Mouse (Mus musculus): ENCODE measurements around the gene Csrnp2. TPM values are rescaled to one million over a fixed set of nuclear protein-coding genes. Genes with fewer than 3 reads are reported as not detected.

Gene Csrnp2
- polyA plus RNA-seq, 1 experiment, result 18.3 TPM

DNA sequence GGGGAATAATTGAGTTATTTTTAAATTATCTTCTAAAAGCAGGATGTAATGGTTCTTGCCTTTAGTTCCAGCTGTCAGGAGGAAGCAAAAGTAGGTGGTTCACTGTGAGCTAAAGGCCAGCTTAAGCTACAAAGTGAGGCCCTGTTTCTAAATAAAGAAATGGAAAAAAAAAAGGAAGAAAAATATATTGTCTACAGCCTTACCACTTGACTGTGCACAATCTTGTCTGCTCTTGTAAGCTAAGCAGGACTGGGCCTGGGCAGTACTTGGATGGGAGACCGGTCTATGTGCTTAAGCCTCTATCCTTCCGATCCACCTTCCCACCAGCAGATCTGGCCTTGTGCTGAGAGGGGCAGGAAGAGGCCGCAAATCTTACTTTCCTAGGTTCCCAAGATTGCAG, 45.8 kb downstream of the Csrnp2 start:
- DNase-seq, result no peak
- 95% methylated on average over 3 of the region's 3 CpGs for WGBS
- H3K4me3 ChIP-seq (replicated peaks; ENCODE audit: insufficient read depth, low read depth, low read length), result no peak overlapping the region
- H3K27me3 ChIP-seq (ENCODE audit: control insufficient read depth, insufficient read depth, low read length), result no peaks in the 10 kb centered on the region
- TF ChIP-seq POLR2A (IDR thresholded peaks at IDR 0.05; ENCODE audit: borderline replicate concordance, insufficient read depth, low read length) (no peak), CTCF (IDR thresholded peaks at IDR 0.05; ENCODE audit: borderline replicate concordance, insufficient read depth, low read depth, low read length) (no peak)
- H3K27ac ChIP-seq (ENCODE audit: insufficient read depth, low read length), result no peak overlapping the region
- peaks cover 3% of the 10 kb centered on the region; the same call in 1 of the 2 replicates for H3K4me1 ChIP-seq (ENCODE audit: control insufficient read depth, insufficient read depth, low read length)

DNA sequence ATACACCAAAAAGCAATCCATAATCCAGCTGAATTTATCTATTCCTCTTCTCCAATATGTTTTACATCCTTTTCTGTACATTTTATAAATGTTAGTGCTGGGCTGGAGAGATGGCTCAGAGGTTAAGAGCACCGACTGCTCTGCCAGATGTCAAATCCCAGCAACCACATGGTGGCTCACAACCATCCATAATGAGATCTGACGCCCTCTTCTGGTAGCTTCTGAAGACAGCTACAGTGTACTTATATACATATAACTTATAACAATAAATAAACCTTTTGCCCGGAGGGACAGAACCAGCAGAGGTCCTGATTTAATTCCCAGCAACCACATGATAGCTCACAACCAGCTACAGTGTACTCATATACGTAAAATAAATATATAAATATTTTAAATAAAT, 46.7 kb downstream of the Csrnp2 start:
- WGBS, result 78% methylated on average over 4 of the region's 4 CpGs
- Histone ChIP-seq H3K4me3 (replicated peaks; ENCODE audit: insufficient read depth, low read depth, low read length) (no peak overlapping the region), H3K27ac (ENCODE audit: insufficient read depth, low read length) (no peak overlapping the region), H3K4me1 (ENCODE audit: control insufficient read depth, insufficient read depth, low read length) (peaks cover 3% of the 10 kb centered on the region; the same call in 1 of the 2 replicates), H3K27me3 (ENCODE audit: control insufficient read depth, insufficient read depth, low read length) (no peaks in the 10 kb centered on the region)
- no peak for TF ChIP-seq CTCF (IDR thresholded peaks at IDR 0.05; ENCODE audit: borderline replicate concordance, insufficient read depth, low read depth, low read length)
- no peak for TF ChIP-seq POLR2A (IDR thresholded peaks at IDR 0.05; ENCODE audit: borderline replicate concordance, insufficient read depth, low read length)
- DNase-seq, result no peak

DNA sequence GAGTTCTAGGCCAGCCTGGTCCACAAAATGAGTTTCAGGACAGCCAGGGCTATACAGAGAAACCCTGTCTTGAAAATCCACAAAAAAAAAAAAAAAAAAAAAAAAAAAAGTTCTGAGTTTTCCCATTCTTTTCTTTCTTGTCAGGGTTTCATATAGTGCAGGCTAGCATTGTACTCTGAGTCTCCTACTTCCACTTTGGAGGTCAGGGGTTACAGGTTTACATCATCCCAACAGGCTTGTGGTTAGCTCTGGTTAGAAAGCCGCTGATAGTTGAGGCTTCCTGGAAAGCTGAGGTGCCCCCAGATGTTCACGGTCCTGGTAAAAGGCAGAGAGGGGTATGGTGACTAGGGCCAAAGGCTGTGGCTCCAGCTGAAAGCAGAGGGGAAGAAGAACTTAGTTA, 48.4 kb downstream of the Csrnp2 start:
- WGBS, result 85% methylated on average over 2 of the region's 2 CpGs
- Histone ChIP-seq H3K27me3 (ENCODE audit: control insufficient read depth, insufficient read depth, low read length) (no peaks in the 10 kb centered on the region), H3K4me3 (replicated peaks; ENCODE audit: insufficient read depth, low read depth, low read length) (no peak overlapping the region), H3K27ac (ENCODE audit: insufficient read depth, low read length) (no peak overlapping the region), H3K4me1 (ENCODE audit: control insufficient read depth, insufficient read depth, low read length) (peaks cover 3% of the 10 kb centered on the region; the same call in 1 of the 2 replicates)
- TF ChIP-seq CTCF (IDR thresholded peaks at IDR 0.05; ENCODE audit: borderline replicate concordance, insufficient read depth, low read depth, low read length) (no peak), POLR2A (IDR thresholded peaks at IDR 0.05; ENCODE audit: borderline replicate concordance, insufficient read depth, low read length) (no peak)
- DNase-seq, result no peak

DNA sequence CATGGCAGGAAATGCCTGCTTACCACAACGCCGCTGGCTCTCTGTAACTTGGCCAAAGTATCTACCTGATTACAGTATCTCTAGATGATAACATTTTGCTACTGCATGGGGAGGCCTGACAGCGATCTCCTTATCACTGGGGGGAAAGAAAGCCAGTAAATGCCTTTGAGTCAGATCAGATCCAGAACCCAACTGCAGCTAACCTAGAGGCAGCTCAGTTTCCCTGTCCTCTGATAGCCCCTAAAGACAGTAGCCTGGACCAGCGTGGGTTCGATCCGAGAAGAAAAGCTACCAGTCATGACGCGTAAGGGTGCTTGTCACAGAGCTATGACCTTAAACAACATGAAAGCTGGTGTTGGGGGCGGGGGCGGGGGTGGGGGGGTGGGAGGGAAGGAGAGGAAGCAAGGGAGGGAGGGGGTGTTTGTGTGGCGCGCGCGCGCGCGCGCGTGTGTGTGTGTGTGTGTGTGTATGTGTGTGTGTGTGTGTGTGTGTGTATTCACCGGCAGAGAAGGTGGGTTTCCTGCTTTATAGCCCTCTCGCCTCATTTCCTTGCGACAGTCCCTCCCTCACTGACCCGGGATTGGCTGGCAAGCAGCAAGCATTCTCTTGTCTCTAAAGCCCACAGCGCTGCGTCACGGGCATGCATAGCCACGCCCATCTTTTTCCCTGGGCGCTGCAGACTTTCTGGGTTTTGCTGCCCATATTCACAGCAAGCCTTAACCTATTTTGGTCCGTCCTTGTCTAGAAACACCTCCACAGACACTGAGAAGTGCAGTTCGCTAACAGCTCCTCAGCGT, 52.0 kb downstream of the Csrnp2 start:
- Histone ChIP-seq H3K27ac (ENCODE audit: insufficient read depth, low read length) (peak overlapping the region; percentile 88), H3K27me3 (ENCODE audit: control insufficient read depth, insufficient read depth, low read length) (no peaks in the 10 kb centered on the region), H3K4me1 (ENCODE audit: control insufficient read depth, insufficient read depth, low read length) (no peaks in the 10 kb centered on the region), H3K4me3 (replicated peaks; ENCODE audit: insufficient read depth, low read depth, low read length) (peak overlapping the region; percentile 94)
- DNase-seq, result peak; percentile 80 to 89
- TF ChIP-seq POLR2A (IDR thresholded peaks at IDR 0.05; ENCODE audit: borderline replicate concordance, insufficient read depth, low read length), result peak; percentile 64; the same call in 1 of the 2 replicates
- TF ChIP-seq CTCF (IDR thresholded peaks at IDR 0.05; ENCODE audit: borderline replicate concordance, insufficient read depth, low read depth, low read length), result no peak
- 2% methylated on average over 25 of the region's 31 CpGs for WGBS

DNA sequence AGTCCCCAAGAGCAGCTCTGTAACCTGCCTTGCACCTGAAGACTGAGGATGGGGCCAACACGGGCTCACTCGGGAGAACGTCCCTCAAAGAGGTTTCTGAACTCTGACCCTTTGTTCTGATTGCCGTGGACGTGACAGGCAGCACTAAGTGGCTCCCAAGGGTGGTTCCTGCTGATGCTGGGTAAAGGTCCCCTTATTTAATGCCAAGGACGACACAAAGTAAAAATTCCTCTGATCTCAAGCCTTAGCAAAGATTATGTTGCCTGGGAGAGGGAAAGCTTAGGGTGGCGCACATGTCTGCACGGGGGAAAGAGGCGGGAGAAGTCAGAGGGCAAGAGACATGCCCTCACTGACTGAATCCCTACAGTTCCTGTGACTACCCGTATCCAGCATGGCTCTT, 58.8 kb downstream of the Csrnp2 start:
- H3K4me1 ChIP-seq (ENCODE audit: control insufficient read depth, insufficient read depth, low read length), result no peaks in the 10 kb centered on the region
- no peak for TF ChIP-seq CTCF (IDR thresholded peaks at IDR 0.05; ENCODE audit: borderline replicate concordance, insufficient read depth, low read depth, low read length)
- no peak for TF ChIP-seq POLR2A (IDR thresholded peaks at IDR 0.05; ENCODE audit: borderline replicate concordance, insufficient read depth, low read length)
- no peaks in the 10 kb centered on the region for H3K27me3 ChIP-seq (ENCODE audit: control insufficient read depth, insufficient read depth, low read length)
- H3K27ac ChIP-seq (ENCODE audit: insufficient read depth, low read length), result no peak overlapping the region
- H3K4me3 ChIP-seq (replicated peaks; ENCODE audit: insufficient read depth, low read depth, low read length), result no peak overlapping the region
- no peak for DNase-seq
- 60% methylated on average over 10 of the region's 10 CpGs for WGBS

DNA sequence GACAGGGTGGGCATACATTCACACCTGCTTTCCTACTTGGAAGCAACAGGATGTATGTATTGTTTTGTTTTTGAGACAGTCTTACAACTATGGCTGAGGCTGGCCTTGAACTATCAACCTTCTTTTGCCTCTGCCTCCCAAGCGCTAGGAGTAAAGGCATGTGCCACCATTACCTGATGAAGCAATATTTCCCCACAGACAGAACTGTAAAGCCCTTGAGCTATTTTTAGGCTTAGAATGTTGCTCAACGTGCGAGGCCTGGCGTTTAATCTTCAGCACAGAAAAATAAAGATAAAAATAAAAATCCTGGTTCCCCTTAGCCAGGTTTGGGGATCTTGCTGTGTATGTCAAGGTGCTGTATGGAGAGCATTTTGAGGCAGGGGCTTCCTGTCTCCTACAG, 59.2 kb downstream of the Csrnp2 start:
- Histone ChIP-seq H3K4me1 (ENCODE audit: control insufficient read depth, insufficient read depth, low read length) (no peaks in the 10 kb centered on the region), H3K27ac (ENCODE audit: insufficient read depth, low read length) (no peak overlapping the region), H3K27me3 (ENCODE audit: control insufficient read depth, insufficient read depth, low read length) (no peaks in the 10 kb centered on the region), H3K4me3 (replicated peaks; ENCODE audit: insufficient read depth, low read depth, low read length) (no peak overlapping the region)
- no peak for TF ChIP-seq POLR2A (IDR thresholded peaks at IDR 0.05; ENCODE audit: borderline replicate concordance, insufficient read depth, low read length)
- no peak for TF ChIP-seq CTCF (IDR thresholded peaks at IDR 0.05; ENCODE audit: borderline replicate concordance, insufficient read depth, low read depth, low read length)
- DNase-seq, result no peak
- WGBS, result 87% methylated on average over 4 of the region's 4 CpGs

DNA sequence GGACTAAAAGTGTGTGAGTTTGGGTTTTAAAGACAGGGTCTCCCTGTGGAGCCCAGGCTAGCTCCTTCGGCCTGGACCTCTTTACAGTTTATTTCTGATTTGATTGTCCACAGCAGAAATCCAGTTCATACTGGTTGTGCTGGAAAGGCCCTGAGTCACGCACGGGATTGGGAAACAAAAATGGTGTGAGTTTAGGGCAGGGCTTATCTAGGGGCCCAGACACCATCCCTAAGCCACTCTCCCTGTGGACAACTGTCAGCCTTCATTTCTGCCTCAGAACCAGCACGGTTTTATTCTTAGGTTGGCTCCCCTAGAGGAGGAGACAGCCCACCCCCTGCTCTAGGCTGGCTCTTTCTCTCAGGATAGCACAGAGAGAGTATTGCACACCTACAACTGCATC, 62.1 kb downstream of the Csrnp2 start:
- no peak for DNase-seq
- whole genome bisulfite sequencing, result 68% methylated on average over 4 of the region's 4 CpGs
- H3K4me3 ChIP-seq (replicated peaks; ENCODE audit: insufficient read depth, low read depth, low read length), result no peak overlapping the region
- no peak overlapping the region for H3K27ac ChIP-seq (ENCODE audit: insufficient read depth, low read length)
- H3K4me1 ChIP-seq (ENCODE audit: control insufficient read depth, insufficient read depth, low read length), result peaks cover 10% of the 10 kb centered on the region
- H3K27me3 ChIP-seq (ENCODE audit: control insufficient read depth, insufficient read depth, low read length), result no peaks in the 10 kb centered on the region
- TF ChIP-seq CTCF (IDR thresholded peaks at IDR 0.05; ENCODE audit: borderline replicate concordance, insufficient read depth, low read depth, low read length) (no peak), POLR2A (IDR thresholded peaks at IDR 0.05; ENCODE audit: borderline replicate concordance, insufficient read depth, low read length) (no peak)

DNA sequence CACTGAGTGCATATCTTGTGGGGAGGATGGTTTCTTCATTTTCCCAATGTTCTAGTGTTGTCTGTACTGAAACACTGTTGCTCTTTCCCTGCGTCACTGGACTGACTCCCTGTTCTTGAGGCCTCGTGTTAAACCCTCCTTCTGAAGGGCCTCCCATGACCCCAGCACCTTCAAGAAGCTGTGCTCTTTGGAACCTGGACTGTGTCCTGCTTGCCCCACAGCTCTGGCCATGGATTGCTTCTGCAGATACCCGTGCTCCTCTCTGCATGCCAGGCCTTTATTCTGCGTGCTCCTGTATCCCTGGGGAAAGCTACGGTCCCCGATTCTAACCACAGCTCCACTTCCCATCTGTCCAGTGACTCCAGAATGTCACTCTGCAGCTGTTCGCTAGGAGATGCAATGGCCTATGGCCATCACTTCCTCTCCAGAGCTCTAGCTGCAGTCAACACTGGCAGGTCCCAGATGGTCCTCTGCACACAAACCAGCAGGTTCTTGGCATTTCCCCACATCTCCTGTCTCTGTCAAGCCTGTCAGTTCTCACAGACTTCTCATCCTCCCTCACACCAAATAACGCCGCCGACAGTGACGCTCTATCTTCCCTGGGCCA, 65.2 kb downstream of the Csrnp2 start:
- Histone ChIP-seq H3K27me3 (ENCODE audit: control insufficient read depth, insufficient read depth, low read length) (no peaks in the 10 kb centered on the region), H3K27ac (ENCODE audit: insufficient read depth, low read length) (no peak overlapping the region; the same call in 1 of the 2 replicates), H3K4me1 (ENCODE audit: control insufficient read depth, insufficient read depth, low read length) (peaks cover 10% of the 10 kb centered on the region), H3K4me3 (replicated peaks; ENCODE audit: insufficient read depth, low read depth, low read length) (no peak overlapping the region)
- no peak for TF ChIP-seq CTCF (IDR thresholded peaks at IDR 0.05; ENCODE audit: borderline replicate concordance, insufficient read depth, low read depth, low read length)
- no peak for TF ChIP-seq POLR2A (IDR thresholded peaks at IDR 0.05; ENCODE audit: borderline replicate concordance, insufficient read depth, low read length)
- 18% methylated on average over 11 of the region's 11 CpGs for WGBS
- peak; percentile 44 to 60 for DNase-seq

Other genes with a start within 250 kb of the Csrnp2 start
- gene Tmprss12, start 214.7 kb downstream of the Csrnp2 start, polyA plus RNA-seq (2012; rRNA removed), result not detected in 2 replicates
- gene Mettl7a1, start 191.3 kb downstream of the Csrnp2 start, polyA plus RNA-seq (2012; rRNA removed), result 50.3 and 50.5 TPM in 2 replicates
- gene Mettl7a3, start 160.6 kb downstream of the Csrnp2 start, polyA plus RNA-seq (2012; rRNA removed), result 0.13 and 0.15 TPM in 2 replicates
- not detected in 2 replicates for gene Methig1, start 142.3 kb downstream of the Csrnp2 start, polyA plus RNA-seq (2012; rRNA removed)
- gene Mettl7a2, start 142.3 kb downstream of the Csrnp2 start, polyA plus RNA-seq (2012; rRNA removed), result not detected in 2 replicates
- not detected in 2 replicates for gene Higd1c, start 130.9 kb downstream of the Csrnp2 start, polyA plus RNA-seq (2012; rRNA removed)
- not detected in 2 replicates for gene Gm5475, start 73.3 kb downstream of the Csrnp2 start, polyA plus RNA-seq (2012; rRNA removed)
- gene Slc11a2, start 70.4 kb downstream of the Csrnp2 start, polyA plus RNA-seq (2012; rRNA removed), result 45.4 and 50.6 TPM in 2 replicates
- gene Letmd1, start 26.5 kb downstream of the Csrnp2 start, polyA plus RNA-seq (2012; rRNA removed), result 67.0 and 70.5 TPM in 2 replicates
- gene Tfcp2, start 56.5 kb upstream of the Csrnp2 start, polyA plus RNA-seq (2012; rRNA removed), result 25.4 and 27.6 TPM in 2 replicates
- gene Pou6f1, start 104.5 kb upstream of the Csrnp2 start, polyA plus RNA-seq (2012; rRNA removed), result 63.9 and 64.5 TPM in 2 replicates
- 214 and 220 TPM in 2 replicates for gene Dazap2, start 119.9 kb upstream of the Csrnp2 start, polyA plus RNA-seq (2012; rRNA removed)
- 3.3 and 3.7 TPM in 2 replicates for gene Smagp, start 141.5 kb upstream of the Csrnp2 start, polyA plus RNA-seq (2012; rRNA removed)
- 3.0 and 4.1 TPM in 2 replicates for gene Bin2, start 174.1 kb upstream of the Csrnp2 start, polyA plus RNA-seq (2012; rRNA removed)
- 6.5 and 8.3 TPM in 2 replicates for gene Cela1, start 192.4 kb upstream of the Csrnp2 start, polyA plus RNA-seq (2012; rRNA removed)
- gene Galnt6, start 233.9 kb upstream of the Csrnp2 start, polyA plus RNA-seq (2012; rRNA removed), result 9.0 and 13.1 TPM in 2 replicates